26 mouse cellular contexts compared by ENCODE assay signal in the genomic region with DNA sequence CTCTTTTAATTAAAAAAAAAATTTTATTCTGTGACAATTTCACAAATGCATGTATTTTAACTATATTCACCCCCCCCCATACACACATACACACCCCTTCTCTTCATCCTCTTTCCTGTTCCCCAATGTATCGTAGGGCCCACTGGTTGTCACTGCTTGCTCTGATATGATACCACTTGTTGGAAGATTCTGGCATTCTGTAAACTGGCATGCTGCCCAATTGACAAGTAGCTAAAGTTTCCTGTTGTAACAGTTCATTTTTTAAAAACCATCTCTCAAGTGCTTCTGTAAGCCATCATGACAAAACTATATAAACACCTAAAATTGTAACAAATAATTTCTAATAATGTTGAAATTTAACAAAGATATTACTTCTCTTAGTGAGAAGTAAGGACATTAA. TPM values are rescaled to one million over a fixed set of nuclear protein-coding genes. Genes with fewer than 3 reads are reported as not detected.
"Had no signal": no experiment of that assay in that cellular context is flagged by ENCODE, and none has a peak within 500 bp of the region (broad histone marks: within the 10 kb centered on the region; RNA-seq: fewer than 3 reads in every experiment).

No protein-coding gene starts in this region.

- H3K4me1 ChIP-seq: embryonic facial prominence, embryonic 15.5 days had no signal

- H3K9ac ChIP-seq: embryonic facial prominence, embryonic 12.5 days; embryonic facial prominence, embryonic 13.5 days; embryonic facial prominence, embryonic 15.5 days; forebrain, embryonic 12.5 days; forebrain, embryonic 13.5 days; forebrain, embryonic 15.5 days; forebrain, postnatal 0 days had no signal

- H3K4me3 ChIP-seq: embryonic facial prominence, embryonic 10.5 days; embryonic facial prominence, embryonic 12.5 days; embryonic facial prominence, embryonic 13.5 days; embryonic facial prominence, embryonic 15.5 days; erythroblast, embryonic 14.5 days; forebrain, embryonic 10.5 days; forebrain, embryonic 12.5 days; forebrain, embryonic 13.5 days; forebrain, embryonic 15.5 days; gastrocnemius, adult 2 months had no signal

- H3K9me3 ChIP-seq: embryonic facial prominence, embryonic 10.5 days; embryonic facial prominence, embryonic 12.5 days; embryonic facial prominence, embryonic 13.5 days; embryonic facial prominence, embryonic 15.5 days; forebrain, embryonic 10.5 days; forebrain, embryonic 12.5 days; forebrain, embryonic 13.5 days; forebrain, embryonic 15.5 days had no signal

- DNase-seq: cerebellum, adult 2 months; cerebellum, adult 8-10 months; cerebellum, adult 9-10 months; cerebellum, adult 9-11 months; cerebellum, postnatal 25 days; cerebellum, postnatal 36 days; embryo, embryonic 11 days; gastrocnemius, adult 2 months; gastrocnemius, postnatal 10 days; gastrocnemius, postnatal 14 days; gastrocnemius, postnatal 25 days; gastrocnemius, postnatal 36 days; heart, adult 18-20 months had no signal

- H3K27me3 ChIP-seq: embryonic facial prominence, embryonic 12.5 days; embryonic facial prominence, embryonic 13.5 days; embryonic facial prominence, embryonic 15.5 days; forebrain, embryonic 12.5 days; forebrain, embryonic 13.5 days; forebrain, embryonic 15.5 days had no signal

- H3K27ac ChIP-seq: embryonic facial prominence, embryonic 10.5 days; embryonic facial prominence, embryonic 12.5 days; embryonic facial prominence, embryonic 13.5 days; embryonic facial prominence, embryonic 15.5 days; forebrain, embryonic 10.5 days; forebrain, embryonic 15.5 days; gastrocnemius, adult 2 months had no signal

- H3K4me2 ChIP-seq: embryonic facial prominence, embryonic 12.5 days; embryonic facial prominence, embryonic 13.5 days; embryonic facial prominence, embryonic 15.5 days; forebrain, embryonic 12.5 days; forebrain, embryonic 15.5 days had no signal

RNA-seq across cellular contexts. Expression of a gene that starts 10.3 kb away (rescaled TPM):
- total RNA-seq: common myeloid progenitor, adult 5-6 weeks; gastrocnemius, adult 18-20 months; gastrocnemius, adult 2 months; gastrocnemius, adult 8-10 months; gastrocnemius, postnatal 25 days; gastrocnemius, postnatal 36 days had no signal
- polyA plus RNA-seq: erythroblast, embryonic 14.5 days had no signal

RNA-seq across cellular contexts. Expression of a gene that starts 51.3 kb away (rescaled TPM):
- total RNA-seq: common myeloid progenitor, adult 5-6 weeks; gastrocnemius, adult 8-10 months had no signal
- polyA plus RNA-seq: erythroblast, embryonic 14.5 days had no signal
